In the genomic region with DNA sequence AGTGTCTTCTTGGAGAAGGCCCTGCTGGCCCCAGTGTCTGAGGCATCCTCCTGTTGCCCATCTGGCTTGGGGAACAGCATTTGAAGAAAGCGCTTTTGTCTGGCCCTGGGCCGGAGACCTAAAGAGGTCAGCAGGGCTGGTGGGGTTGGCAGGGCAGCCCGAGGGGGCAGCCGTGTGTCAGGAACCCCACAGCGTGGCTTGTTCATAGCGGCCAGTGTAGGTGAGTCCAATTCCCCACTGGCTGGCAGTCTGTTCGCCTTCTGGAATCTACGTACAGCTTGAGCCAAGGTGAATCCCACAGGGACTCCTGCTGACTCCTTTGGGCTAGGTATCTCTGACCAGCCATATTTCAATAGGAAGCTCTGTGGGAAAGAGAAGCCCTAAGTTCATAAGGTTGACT, we compare ENCODE assay signal across 14 mouse cellular contexts. TPM values are rescaled to one million over a fixed set of nuclear protein-coding genes. Genes with fewer than 3 reads are reported as not detected.
"Had no signal": no experiment of that assay in that cellular context is flagged by ENCODE, and none has a peak within 500 bp of the region (broad histone marks: within the 10 kb centered on the region; RNA-seq: fewer than 3 reads in every experiment).

No protein-coding gene starts in this region.

- ATAC-seq: liver, postnatal 0 days; midbrain, embryonic 16.5 days had no signal

- DNase-seq: layer of hippocampus, adult 9-11 months; layer of hippocampus, postnatal 36 days; liver; liver, embryonic 13.5 days; liver, postnatal 0 days; thymus, postnatal 14 days had no signal

RNA-seq across cellular contexts. Expression of gene Mmp21, which starts 1.1 kb away (rescaled TPM):
- polyA plus RNA-seq: kidney, postnatal 0 days; limb, embryonic 12.5 days; lung, embryonic 16.5 days; midbrain, embryonic 12.5 days; midbrain, embryonic 16.5 days; myocyte; neural tube, embryonic 11.5 days; neural tube, embryonic 15.5 days had no signal
